Mouse (Mus musculus) lung, postnatal 0 days (tissue): ENCODE results near the gene Fancg.

Experiments
- CTCF ChIP-seq: IDR thresholded peaks from 2 replicates; pipeline ENCODE4 v1.5.1; 2016; ENCODE audit warnings: antibody characterized with exemption, mild to moderate bottlenecking
- EP300 ChIP-seq: IDR thresholded peaks from 2 replicates; pipeline ENCODE4 v1.6.1; 2016; ENCODE audit warnings: antibody characterized with exemption, mild to moderate bottlenecking, control low read depth

DNA sequence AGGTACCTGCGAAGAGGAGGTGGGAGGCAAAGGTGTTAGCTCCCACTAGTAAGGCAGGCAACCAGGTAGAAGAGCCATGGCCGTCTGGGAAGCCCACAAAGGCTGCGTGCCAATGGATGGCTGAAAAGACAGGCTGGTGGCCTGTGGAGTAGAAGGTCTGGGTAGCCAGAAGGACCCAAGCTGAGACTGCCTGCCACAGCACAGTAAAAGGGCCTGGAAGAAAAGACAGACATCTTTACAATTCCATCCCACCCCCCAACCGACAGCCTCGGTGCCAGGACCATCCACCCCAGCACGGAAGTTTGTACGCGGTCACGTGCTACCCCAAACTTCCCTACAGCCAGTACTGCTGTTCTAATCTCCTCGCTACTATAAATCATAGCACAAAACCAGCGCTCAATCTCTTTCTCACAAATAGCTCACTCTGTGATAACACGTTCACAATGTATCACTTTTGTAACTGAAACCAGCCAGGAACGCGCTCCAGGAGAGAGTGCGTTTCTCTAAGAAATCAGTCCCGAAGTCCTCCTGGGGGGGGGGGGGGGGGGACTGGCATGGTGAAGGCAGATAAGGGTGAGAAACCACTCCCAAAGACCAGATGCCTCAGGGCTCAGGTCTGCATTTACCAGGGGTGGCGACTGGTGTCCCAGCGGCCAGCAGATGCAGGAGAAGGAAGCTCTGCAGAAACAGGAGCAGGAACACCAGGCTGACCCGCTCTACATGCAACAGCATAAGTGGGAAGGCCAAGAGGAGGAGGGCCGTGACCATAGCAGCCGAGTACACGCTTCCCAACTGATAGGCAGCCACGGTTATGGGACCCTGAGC, 9.5 kb upstream of the Fancg start:
- TF ChIP-seq CTCF (no peak), EP300 (no peak)
